Comparison of ENCODE assay signal across 8 mouse cellular contexts in the genomic region with DNA sequence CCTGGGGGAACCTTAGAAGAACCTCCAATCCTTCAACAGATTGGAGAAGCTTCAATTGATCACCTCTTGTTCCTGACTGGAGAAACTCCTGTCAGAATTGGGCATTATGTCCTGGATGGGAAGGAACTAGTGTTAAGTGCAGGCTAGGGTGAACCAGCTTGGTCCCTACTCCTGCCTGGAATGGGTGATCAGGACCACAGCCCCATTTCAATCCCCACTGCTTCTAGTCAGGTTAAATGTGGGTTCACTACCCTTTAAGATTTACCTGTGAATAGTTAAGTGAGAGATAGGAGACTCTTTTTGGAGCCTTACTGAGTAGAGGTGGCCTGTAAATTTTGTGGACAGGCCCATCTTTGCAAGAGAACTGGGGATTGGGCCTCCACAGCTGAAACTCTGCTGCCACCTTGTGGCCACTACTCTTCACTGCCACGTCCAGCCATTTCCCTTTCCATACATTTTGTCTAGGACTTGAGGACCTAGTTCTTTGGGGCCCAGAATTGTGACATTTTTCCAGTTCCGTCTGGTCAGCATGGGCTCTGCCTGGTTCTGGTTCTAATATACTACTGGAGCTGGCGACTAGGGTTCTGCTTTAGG. TPM values are rescaled to one million over a fixed set of nuclear protein-coding genes. Genes with fewer than 3 reads are reported as not detected.
A peak's percentile ranks its signal among the peaks of the same experiment; 100 is the strongest.
DNase-seq lines count a peak whose midpoint lies in the region; ATAC-seq and TF ChIP-seq lines count a peak whose summit lies in the region.

Npff (minus strand) TSS at position 51 of the 594 bp plus-strand sequence.

- no peak within 1 kb of the TSS for H3K9ac ChIP-seq in kidney, embryonic 16.5 days (replicated peaks; ENCODE audit: low read length)
- no peak within 1 kb of the TSS for H3K9ac ChIP-seq in liver, postnatal 0 days (replicated peaks)

- H3K4me1 ChIP-seq in kidney, embryonic 16.5 days (ENCODE audit: insufficient read depth, low read length): 0 out of 2 replicates have a peak, but pooled peaks cover 7% of the 10 kb centered on the region
- no peaks in the 10 kb centered on the region for H3K4me1 ChIP-seq in liver, postnatal 0 days (ENCODE audit: insufficient read depth)

- no peaks in the 10 kb centered on the region for H3K9me3 ChIP-seq in kidney, embryonic 16.5 days (ENCODE audit: low read length)
- no peaks in the 10 kb centered on the region for H3K9me3 ChIP-seq in liver, postnatal 0 days (ENCODE audit: low read length)

- H3K27me3 ChIP-seq in kidney, embryonic 16.5 days (ENCODE audit: insufficient read depth, low read length): no peaks in the 10 kb centered on the region
- no peaks in the 10 kb centered on the region for H3K27me3 ChIP-seq in liver, postnatal 0 days (ENCODE audit: insufficient read depth, low read length)

- H3K4me3 ChIP-seq in kidney, embryonic 16.5 days (ENCODE audit: low read length): no peak within 1 kb of the TSS
- H3K4me3 ChIP-seq in liver, postnatal 0 days (ENCODE audit: low read depth, low read length): no peak within 1 kb of the TSS

- 6% methylated on average over 3 of the region's 3 CpGs for WGBS in kidney, embryonic 16.5 days
- WGBS in liver, postnatal 0 days (ENCODE audit: insufficient replicate concordance): 11% methylated on average over 3 of the region's 3 CpGs

- peak; percentile 98 for TF ChIP-seq CTCF in liver, postnatal 0 days (IDR thresholded peaks at IDR 0.05; ENCODE audit: low read depth)

- peak; percentile 74 for DNase-seq in CD8-positive naive resting alpha-beta T cell, adult 2 months (ENCODE audit: low read depth in 2 of 2, low spot score in 2 of 2)
- peak; percentile 85 for DNase-seq in ZHBTc4 (ENCODE audit: low read depth, low spot score)
- DNase-seq in cerebellum, postnatal 36 days: peak; percentile 86 to 90
- DNase-seq in gastrocnemius, postnatal 10 days: peak; percentile 74
- DNase-seq in liver, postnatal 0 days: peak; percentile 84
- peak; percentile 85 for DNase-seq in thymus, postnatal 4 days

- H3K4me2 ChIP-seq in kidney, embryonic 16.5 days (replicated peaks; ENCODE audit: low read depth, low read length): no peak within 1 kb of the TSS
- H3K4me2 ChIP-seq in liver, postnatal 0 days (ENCODE audit: low read depth, low read length): no peak within 1 kb of the TSS

- H3K27ac ChIP-seq in kidney, embryonic 16.5 days (ENCODE audit: low read length): no peak within 1 kb of the TSS
- no peak within 1 kb of the TSS for H3K27ac ChIP-seq in liver, postnatal 0 days (ENCODE audit: low read depth)

- TF ChIP-seq EP300 in liver, postnatal 0 days (IDR thresholded peaks at IDR 0.05; ENCODE audit: low read depth): no peak

- H3K36me3 ChIP-seq in kidney, embryonic 16.5 days (ENCODE audit: insufficient read depth, low read length): peaks cover 45% of the 10 kb centered on the region
- H3K36me3 ChIP-seq in liver, postnatal 0 days (replicated peaks; ENCODE audit: insufficient read depth, low read length): peaks cover 39% of the 10 kb centered on the region

- ATAC-seq in kidney, embryonic 16.5 days (ENCODE audit: low FRiP score, low TSS enrichment): peak; percentile 64; the same call in 1 of the 2 replicates
- peak; percentile 52; the same call in 1 of the 2 replicates for ATAC-seq in liver, postnatal 0 days
- peak; percentile 78 for ATAC-seq in neutrophil, adult 5-6 weeks (ENCODE audit: extremely low read depth, insufficient number of reproducible peaks, low FRiP score, poor library complexity, severe bottlenecking)

RNA-seq across cellular contexts. Expression of gene Npff, which starts in this region (rescaled TPM):
- total RNA-seq in gastrocnemius, postnatal 10 days (2021): 1 to 10 TPM; 1.2 to 3.4 TPM
- polyA plus RNA-seq in kidney, embryonic 16.5 days (2015; fragmentation: Nextera tagmentation; extraction: Ambion mirVana): 2.0 and 2.9 TPM in 2 replicates
- 0.42 and 0.60 TPM in 2 replicates for polyA plus RNA-seq in liver, postnatal 0 days (2015; fragmentation: Nextera tagmentation; extraction: Ambion mirVana)
- 1.4 and 6.1 TPM in 2 replicates for total RNA-seq in neutrophil, adult 5-6 weeks (2017)

Comparison
In these comparisons a context has a peak if more than half of its experiments do, and no peak if none do; other contexts are left out.
1. Peak in DNase-seq and ATAC-seq in liver, postnatal 0 days; RNA of the gene not detected or under 1 TPM.